Mouse (Mus musculus): ENCODE measurements around the gene Alb. TPM values are rescaled to one million over a fixed set of nuclear protein-coding genes. Genes with fewer than 3 reads are reported as not detected.

The Alb gene
- 9.4 and 49.4 TPM in 2 replicates for polyA plus RNA-seq (2015; fragmentation: Nextera tagmentation; extraction: Ambion mirVana)

- ATAC-seq (ENCODE audit: extremely low read depth, insufficient number of reproducible peaks, low FRiP score, low TSS enrichment), result no peak
- Histone ChIP-seq H3K36me3 (no peaks in the 10 kb centered on the region), H3K27ac (replicated peaks) (no peak within 1 kb of the TSS), H3K4me1 (no peaks in the 10 kb centered on the region), H3K27me3 (replicated peaks) (no peaks in the 10 kb centered on the region), H3K4me2 (no peak within 1 kb of the TSS), H3K9ac (no peak within 1 kb of the TSS), H3K9me3 (no peaks in the 10 kb centered on the region), H3K4me3 (no peak within 1 kb of the TSS)
- 87% methylated on average over 8 of the region's 8 CpGs for WGBS
These were observed at the start of gene Alb for GRCm38 (mm10) chr5:90460619-90461018. Gene Alb, plus strand, starts transcription at chr5:90460897.

GRCm38 (mm10) chr5:90414142-90414924 lies 46.4 kb upstream of the Alb start:
- no peaks in the 10 kb centered on the region for H3K4me1 ChIP-seq
- no peak overlapping the region for H3K27ac ChIP-seq (replicated peaks)
- WGBS, result 77% methylated on average over 8 of the region's 8 CpGs
- H3K4me2 ChIP-seq, result no peak overlapping the region
- no peak overlapping the region for H3K9ac ChIP-seq
- no peaks in the 10 kb centered on the region for H3K27me3 ChIP-seq (replicated peaks)
- no peaks in the 10 kb centered on the region for H3K36me3 ChIP-seq
- no peak for ATAC-seq (ENCODE audit: extremely low read depth, insufficient number of reproducible peaks, low FRiP score, low TSS enrichment)
- no peaks in the 10 kb centered on the region for H3K9me3 ChIP-seq
- H3K4me3 ChIP-seq, result no peak overlapping the region

GRCm38 (mm10) chr5:90414925-90415295 lies 45.8 kb upstream of the Alb start:
- Histone ChIP-seq H3K36me3 (no peaks in the 10 kb centered on the region), H3K4me3 (no peak overlapping the region), H3K27me3 (replicated peaks) (no peaks in the 10 kb centered on the region), H3K4me1 (no peaks in the 10 kb centered on the region), H3K27ac (replicated peaks) (no peak overlapping the region), H3K4me2 (no peak overlapping the region), H3K9me3 (no peaks in the 10 kb centered on the region), H3K9ac (no peak overlapping the region)
- no peak for ATAC-seq (ENCODE audit: extremely low read depth, insufficient number of reproducible peaks, low FRiP score, low TSS enrichment)
- 51% methylated on average over 6 of the region's 6 CpGs for WGBS

GRCm38 (mm10) chr5:90424625-90425024 lies 36.1 kb upstream of the Alb start:
- Histone ChIP-seq H3K4me2 (no peak overlapping the region), H3K36me3 (no peaks in the 10 kb centered on the region), H3K27me3 (replicated peaks) (no peaks in the 10 kb centered on the region), H3K4me1 (no peaks in the 10 kb centered on the region), H3K27ac (replicated peaks) (no peak overlapping the region), H3K9ac (no peak overlapping the region), H3K4me3 (no peak overlapping the region), H3K9me3 (no peaks in the 10 kb centered on the region)
- ATAC-seq (ENCODE audit: extremely low read depth, insufficient number of reproducible peaks, low FRiP score, low TSS enrichment), result no peak
- WGBS, result 57% methylated on average over 5 of the region's 5 CpGs

- no peak overlapping the region for H3K4me2 ChIP-seq
- WGBS, result 78% methylated on average over 3 of the region's 3 CpGs
- no peaks in the 10 kb centered on the region for H3K36me3 ChIP-seq
- no peak for ATAC-seq (ENCODE audit: extremely low read depth, insufficient number of reproducible peaks, low FRiP score, low TSS enrichment)
- H3K27ac ChIP-seq (replicated peaks), result no peak overlapping the region
- H3K27me3 ChIP-seq (replicated peaks), result no peaks in the 10 kb centered on the region
- H3K4me1 ChIP-seq, result no peaks in the 10 kb centered on the region
- H3K4me3 ChIP-seq, result no peak overlapping the region
- no peak overlapping the region for H3K9ac ChIP-seq
- no peaks in the 10 kb centered on the region for H3K9me3 ChIP-seq
These were observed 35.5 kb upstream of the Alb start for GRCm38 (mm10) chr5:90425191-90425590.

GRCm38 (mm10) chr5:90431053-90431452 lies 29.6 kb upstream of the Alb start:
- Histone ChIP-seq H3K27ac (replicated peaks) (no peak overlapping the region), H3K4me2 (no peak overlapping the region), H3K36me3 (no peaks in the 10 kb centered on the region), H3K9ac (no peak overlapping the region), H3K4me3 (no peak overlapping the region), H3K4me1 (no peaks in the 10 kb centered on the region), H3K9me3 (no peaks in the 10 kb centered on the region), H3K27me3 (replicated peaks) (no peaks in the 10 kb centered on the region)
- no peak for ATAC-seq (ENCODE audit: extremely low read depth, insufficient number of reproducible peaks, low FRiP score, low TSS enrichment)
- 56% methylated on average over 9 of the region's 9 CpGs for WGBS

GRCm38 (mm10) chr5:90439157-90439556 lies 21.5 kb upstream of the Alb start:
- 69% methylated on average over 4 of the region's 4 CpGs for WGBS
- no peak overlapping the region for H3K27ac ChIP-seq (replicated peaks)
- no peak for ATAC-seq (ENCODE audit: extremely low read depth, insufficient number of reproducible peaks, low FRiP score, low TSS enrichment)
- no peaks in the 10 kb centered on the region for H3K27me3 ChIP-seq (replicated peaks)
- no peak overlapping the region for H3K4me3 ChIP-seq
- H3K9me3 ChIP-seq, result no peaks in the 10 kb centered on the region
- H3K36me3 ChIP-seq, result no peaks in the 10 kb centered on the region
- no peak overlapping the region for H3K4me2 ChIP-seq
- H3K4me1 ChIP-seq, result no peaks in the 10 kb centered on the region
- no peak overlapping the region for H3K9ac ChIP-seq

- no peak overlapping the region for H3K4me2 ChIP-seq
- H3K4me3 ChIP-seq, result no peak overlapping the region
- 78% methylated on average over 3 of the region's 3 CpGs for WGBS
- no peaks in the 10 kb centered on the region for H3K4me1 ChIP-seq
- no peaks in the 10 kb centered on the region for H3K36me3 ChIP-seq
- ATAC-seq (ENCODE audit: extremely low read depth, insufficient number of reproducible peaks, low FRiP score, low TSS enrichment), result no peak
- H3K9ac ChIP-seq, result no peak overlapping the region
- H3K9me3 ChIP-seq, result no peaks in the 10 kb centered on the region
- H3K27ac ChIP-seq (replicated peaks), result no peak overlapping the region
- no peaks in the 10 kb centered on the region for H3K27me3 ChIP-seq (replicated peaks)
These were observed 13.1 kb upstream of the Alb start for GRCm38 (mm10) chr5:90447577-90447976.

GRCm38 (mm10) chr5:90449961-90450360 lies 10.7 kb upstream of the Alb start:
- no peak for ATAC-seq (ENCODE audit: extremely low read depth, insufficient number of reproducible peaks, low FRiP score, low TSS enrichment)
- no peaks in the 10 kb centered on the region for H3K36me3 ChIP-seq
- no peak overlapping the region for H3K4me2 ChIP-seq
- H3K9ac ChIP-seq, result no peak overlapping the region
- no peak overlapping the region for H3K4me3 ChIP-seq
- no peaks in the 10 kb centered on the region for H3K4me1 ChIP-seq
- no peaks in the 10 kb centered on the region for H3K27me3 ChIP-seq (replicated peaks)
- 63% methylated on average over 5 of the region's 5 CpGs for WGBS
- H3K27ac ChIP-seq (replicated peaks), result no peak overlapping the region
- H3K9me3 ChIP-seq, result no peaks in the 10 kb centered on the region

GRCm38 (mm10) chr5:90452711-90453110 lies 8.0 kb upstream of the Alb start:
- Histone ChIP-seq H3K27me3 (replicated peaks) (no peaks in the 10 kb centered on the region), H3K9ac (no peak overlapping the region), H3K4me1 (no peaks in the 10 kb centered on the region), H3K9me3 (no peaks in the 10 kb centered on the region), H3K27ac (replicated peaks) (no peak overlapping the region), H3K36me3 (no peaks in the 10 kb centered on the region), H3K4me3 (no peak overlapping the region), H3K4me2 (no peak overlapping the region)
- ATAC-seq (ENCODE audit: extremely low read depth, insufficient number of reproducible peaks, low FRiP score, low TSS enrichment), result no peak
- WGBS, result 67% methylated on average over 4 of the region's 4 CpGs

GRCm38 (mm10) chr5:90457241-90457640 lies 3.5 kb upstream of the Alb start:
- WGBS, result 72% methylated on average over 1 of the region's 1 CpGs
- Histone ChIP-seq H3K27ac (replicated peaks) (no peak overlapping the region), H3K4me1 (no peaks in the 10 kb centered on the region), H3K4me2 (no peak overlapping the region), H3K27me3 (replicated peaks) (no peaks in the 10 kb centered on the region), H3K9ac (no peak overlapping the region), H3K4me3 (no peak overlapping the region), H3K9me3 (no peaks in the 10 kb centered on the region), H3K36me3 (no peaks in the 10 kb centered on the region)
- no peak for ATAC-seq (ENCODE audit: extremely low read depth, insufficient number of reproducible peaks, low FRiP score, low TSS enrichment)

GRCm38 (mm10) chr5:90458727-90459126 lies 2.0 kb upstream of the Alb start:
- Histone ChIP-seq H3K9ac (no peak overlapping the region), H3K4me3 (no peak overlapping the region), H3K36me3 (no peaks in the 10 kb centered on the region), H3K4me2 (no peak overlapping the region), H3K4me1 (no peaks in the 10 kb centered on the region), H3K9me3 (no peaks in the 10 kb centered on the region), H3K27ac (replicated peaks) (no peak overlapping the region), H3K27me3 (replicated peaks) (no peaks in the 10 kb centered on the region)
- no peak for ATAC-seq (ENCODE audit: extremely low read depth, insufficient number of reproducible peaks, low FRiP score, low TSS enrichment)
- 56% methylated on average over 5 of the region's 5 CpGs for WGBS
